Mouse (Mus musculus): ENCODE measurements at regions not wholly inside any gene's neighbourhood (a gene's known extent, or its start where the extent isn't known, plus 50 kb on each side); places are given as distances from the start of the nearest gene placed in this dataset.
A peak's percentile ranks its signal among the peaks of the same experiment; 100 is the strongest.
"Not testable (repeated sequence)": the region's sequence is repeated elsewhere in the genome, so short reads cannot be mapped to it uniquely, and the experiment has no call there.

GRCm38 (mm10) chr6:44010946-44011345 lies 344.9 kb upstream of the Tpk1 start:
- H3K9ac ChIP-seq (ENCODE audit: low read length), result no peak overlapping the region
- 70% methylated on average over 4 of the region's 4 CpGs for WGBS
- DNase-seq (ENCODE audit: low spot score, missing footprints) (peak; percentile 83), ATAC-seq (ENCODE audit: low FRiP score) (no peak)
- H3K27ac ChIP-seq (ENCODE audit: low read depth, low read length), result no peak overlapping the region
- no peaks in the 10 kb centered on the region for H3K36me3 ChIP-seq (ENCODE audit: control insufficient read depth, insufficient read depth, low read length)
- H3K4me1 ChIP-seq (ENCODE audit: control insufficient read depth, insufficient read depth, low read length), result no peaks in the 10 kb centered on the region
- H3K4me3 ChIP-seq (ENCODE audit: low read depth, low read length), result no peak overlapping the region
- no peak overlapping the region for H3K4me2 ChIP-seq
- no peaks in the 10 kb centered on the region for H3K9me3 ChIP-seq (ENCODE audit: control insufficient read depth, low read length)
- H3K27me3 ChIP-seq (ENCODE audit: control insufficient read depth, insufficient read depth, low read length), result no peaks in the 10 kb centered on the region

GRCm38 (mm10) chr6:44007196-44007595 lies 341.1 kb upstream of the Tpk1 start:
- not testable (repeated sequence) for H3K9ac ChIP-seq (ENCODE audit: low read length); H3K27me3 ChIP-seq (ENCODE audit: control insufficient read depth, insufficient read depth, low read length); H3K4me3 ChIP-seq (ENCODE audit: low read depth, low read length); DNase-seq (ENCODE audit: low spot score, missing footprints); H3K27ac ChIP-seq (ENCODE audit: low read depth, low read length); H3K4me2 ChIP-seq; H3K9me3 ChIP-seq (ENCODE audit: control insufficient read depth, low read length); H3K36me3 ChIP-seq (ENCODE audit: control insufficient read depth, insufficient read depth, low read length); ATAC-seq (ENCODE audit: low FRiP score); H3K4me1 ChIP-seq (ENCODE audit: control insufficient read depth, insufficient read depth, low read length)
